ENCODE assay signal across 8 mouse cellular contexts in genomic region chr3:152478599-152479435, GRCm38 (mm10).
A peak's percentile ranks its signal among the peaks of the same experiment; 100 is the strongest.
DNase-seq lines count a peak whose midpoint lies in the region; ATAC-seq lines count a peak whose summit lies in the region.

No protein-coding gene starts in this region.

- peak; percentile 45 for DNase-seq in ovary, postnatal 36 days (ENCODE audit: low spot score)
- DNase-seq in ovary, postnatal 10 days (ENCODE audit: low spot score), result no peak
- DNase-seq in embryo, embryonic 11 days, result peak; percentile 80
- peak; percentile 52 to 71 for DNase-seq in kidney, postnatal 36 days
- no peak for DNase-seq in cerebellum, postnatal 10 days

- peak overlapping the region; percentile 70 for H3K9ac ChIP-seq in heart, embryonic 16.5 days (ENCODE audit: low read length)
- H3K9ac ChIP-seq in stomach, embryonic 16.5 days (ENCODE audit: low read length), result peak overlapping the region; percentile 75; the same call in 1 of the 2 replicates

- H3K36me3 ChIP-seq in heart, embryonic 16.5 days (ENCODE audit: control insufficient read depth, insufficient read depth), result no peaks in the 10 kb centered on the region
- no peaks in the 10 kb centered on the region for H3K36me3 ChIP-seq in stomach, embryonic 16.5 days (ENCODE audit: control insufficient read depth, insufficient read depth, low read length)

- no peaks in the 10 kb centered on the region for H3K9me3 ChIP-seq in heart, embryonic 16.5 days (replicated peaks; ENCODE audit: control insufficient read depth, low read length)
- H3K9me3 ChIP-seq in stomach, embryonic 16.5 days (replicated peaks; ENCODE audit: control insufficient read depth, low read length), result no peaks in the 10 kb centered on the region

- WGBS in heart, embryonic 16.5 days, result 9% methylated on average over 13 of the region's 16 CpGs
- WGBS in stomach, embryonic 16.5 days, result 1% methylated on average over 13 of the region's 16 CpGs

- peak overlapping the region; percentile 57 for H3K4me3 ChIP-seq in heart, embryonic 16.5 days (ENCODE audit: low read length)
- peak overlapping the region; percentile 52 for H3K4me3 ChIP-seq in stomach, embryonic 16.5 days (replicated peaks; ENCODE audit: low read length)

- H3K4me1 ChIP-seq in heart, embryonic 16.5 days (ENCODE audit: control insufficient read depth, insufficient read depth, low read length), result peaks cover 5% of the 10 kb centered on the region
- H3K4me1 ChIP-seq in stomach, embryonic 16.5 days (ENCODE audit: control insufficient read depth, insufficient read depth, low read length), result peaks cover 14% of the 10 kb centered on the region

- H3K27ac ChIP-seq in heart, embryonic 16.5 days (ENCODE audit: low read length), result 0 out of 2 replicates have a peak overlapping the region, but pooled peaks have one; percentile 32
- H3K27ac ChIP-seq in stomach, embryonic 16.5 days (ENCODE audit: low read length), result peak overlapping the region; percentile 93

- peak overlapping the region; percentile 73 for H3K4me2 ChIP-seq in heart, embryonic 16.5 days (ENCODE audit: low read depth, low read length)
- H3K4me2 ChIP-seq in stomach, embryonic 16.5 days (ENCODE audit: low read depth, low read length), result peak overlapping the region; percentile 93

- ATAC-seq in heart, embryonic 16.5 days (replicated peaks; ENCODE audit: extremely low read depth, insufficient read depth, low FRiP score), result peak; percentile 76
- peak; percentile 77 for ATAC-seq in megakaryocyte-erythroid progenitor cell, adult 5-6 weeks (replicated peaks; ENCODE audit: low FRiP score, low TSS enrichment, poor library complexity, severe bottlenecking)
- peak; percentile 86 for ATAC-seq in stomach, embryonic 16.5 days (ENCODE audit: insufficient read depth, low FRiP score)

- H3K27me3 ChIP-seq in heart, embryonic 16.5 days (ENCODE audit: control insufficient read depth, insufficient read depth, low read length), result peaks cover 2% of the 10 kb centered on the region; the same call in 1 of the 2 replicates
- no peaks in the 10 kb centered on the region for H3K27me3 ChIP-seq in stomach, embryonic 16.5 days (ENCODE audit: control insufficient read depth, insufficient read depth, low read length)

Comparison
In these comparisons a context has a peak if more than half of its experiments do, and no peak if none do; other contexts are left out.
1. DNase-seq: peak in ovary, postnatal 36 days (single experiment), embryo, embryonic 11 days (single experiment) and kidney, postnatal 36 days (2 of 2); none in ovary, postnatal 10 days (single experiment) and cerebellum, postnatal 10 days (0 of 2).
2. Peak in every context shown above with its lines, with median percentiles within 50 percentile points of each other: ATAC-seq.